Mouse (Mus musculus): ENCODE data around the gene Eid1.
A peak's percentile ranks its signal among the peaks of the same experiment; 100 is the strongest.

Eid1 gene

GRCm38 (mm10) chr2:125667721-125668120, 5.2 kb upstream of the Eid1 start:
- no peak for DNase-seq (ENCODE audit: low spot score)

GRCm38 (mm10) chr2:125670846-125671245, 2.0 kb upstream of the Eid1 start:
- DNase-seq (ENCODE audit: low spot score): no peak

- peak; percentile 27 for DNase-seq (ENCODE audit: low spot score)
Measured at GRCm38 (mm10) chr2:125672568-125672956, 333 bp upstream of the Eid1 start.

- no peak for DNase-seq (ENCODE audit: low spot score)
Measured at GRCm38 (mm10) chr2:125681811-125682210, 8.9 kb downstream of the Eid1 start.

GRCm38 (mm10) chr2:125683895-125684294, 11.0 kb downstream of the Eid1 start:
- DNase-seq (ENCODE audit: low spot score): no peak

GRCm38 (mm10) chr2:125684559-125685440, 11.9 kb downstream of the Eid1 start:
- no peak for DNase-seq (ENCODE audit: low spot score)

- no peak for DNase-seq (ENCODE audit: low spot score)
Measured at GRCm38 (mm10) chr2:125685441-125686150, 12.7 kb downstream of the Eid1 start.

GRCm38 (mm10) chr2:125692010-125692409, 19.1 kb downstream of the Eid1 start:
- no peak for DNase-seq (ENCODE audit: low spot score)

GRCm38 (mm10) chr2:125694798-125695197, 21.9 kb downstream of the Eid1 start:
- no peak for DNase-seq (ENCODE audit: low spot score)

- DNase-seq (ENCODE audit: low spot score): no peak
Measured at GRCm38 (mm10) chr2:125696219-125696618, 23.3 kb downstream of the Eid1 start.

- no peak for DNase-seq (ENCODE audit: low spot score)
Measured at GRCm38 (mm10) chr2:125701606-125702005, 28.7 kb downstream of the Eid1 start.

GRCm38 (mm10) chr2:125702851-125703250, 30.0 kb downstream of the Eid1 start:
- no peak for DNase-seq (ENCODE audit: low spot score)

GRCm38 (mm10) chr2:125704907-125705631, 32.2 kb downstream of the Eid1 start:
- no peak for DNase-seq (ENCODE audit: low spot score)

GRCm38 (mm10) chr2:125706510-125706921, 33.6 kb downstream of the Eid1 start:
- DNase-seq (ENCODE audit: low spot score): no peak

- DNase-seq (ENCODE audit: low spot score): no peak
Measured at GRCm38 (mm10) chr2:125716599-125716998, 43.7 kb downstream of the Eid1 start.

- no peak for DNase-seq (ENCODE audit: low spot score)
Measured at GRCm38 (mm10) chr2:125723086-125723407, 50.2 kb downstream of the Eid1 start.

GRCm38 (mm10) chr2:125723408-125724085, 50.7 kb downstream of the Eid1 start:
- DNase-seq (ENCODE audit: low spot score): peak; percentile 19

GRCm38 (mm10) chr2:125724086-125724430, 51.2 kb downstream of the Eid1 start, which contains the start of gene Shc4:
Shc4 (minus strand) TSS chr2:125724148.
- no peak for DNase-seq (ENCODE audit: low spot score)
